Mouse (Mus musculus) NIH3T3 (cell line): Measurements from ENCODE around the gene Pam.

Experiments used
- DNase-seq: peaks from one replicate; pipeline ENCODE4 v3.0.0-alpha.2; 2012; ENCODE audit warnings: low read depth

Pam gene

GRCm38 (mm10) chr1:97828087-97828486, 267.4 kb downstream of the Pam start:
- DNase-seq: no peak

DNA sequence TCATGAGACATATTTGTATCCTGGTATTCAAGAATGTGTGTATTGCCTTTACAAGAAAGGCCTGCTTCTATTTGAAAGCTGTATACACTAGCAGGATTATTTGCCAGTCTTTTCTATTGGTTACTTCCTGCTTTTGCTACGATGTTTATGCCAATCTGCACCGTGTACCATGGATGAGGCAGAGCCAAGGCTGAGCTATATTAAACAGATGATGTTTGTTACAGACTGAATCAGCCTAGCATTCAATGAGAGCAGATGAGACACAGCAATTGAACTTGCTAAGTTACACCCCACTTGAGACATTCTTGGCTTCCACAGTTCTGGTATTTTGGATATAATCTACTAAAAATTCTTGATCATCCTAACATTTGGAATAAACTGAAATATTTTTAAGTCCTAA, 267.9 kb downstream of the Pam start:
- no peak for DNase-seq

DNA sequence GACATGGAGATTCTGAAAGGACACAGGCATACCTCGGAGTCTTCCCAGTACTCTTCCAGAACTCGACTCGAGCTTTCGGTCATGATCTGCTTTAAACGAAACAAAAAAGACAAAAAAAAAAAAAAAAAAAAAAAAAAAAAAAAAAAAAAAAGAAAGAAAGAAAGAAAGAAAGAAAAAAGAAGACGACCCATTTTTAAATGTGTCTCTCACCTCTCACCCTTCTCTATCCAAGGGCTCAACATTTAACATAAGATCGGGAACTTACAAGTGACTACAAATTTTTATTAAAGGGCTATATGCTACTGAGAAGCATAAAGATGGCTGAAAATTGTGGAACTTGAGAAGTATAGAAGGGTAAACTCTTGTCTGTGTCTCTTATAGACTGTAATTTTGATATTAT, 272.5 kb downstream of the Pam start:
- no peak for DNase-seq

- no peak for DNase-seq
Measured at GRCm38 (mm10) chr1:97822203-97822602, 273.2 kb downstream of the Pam start.

DNA sequence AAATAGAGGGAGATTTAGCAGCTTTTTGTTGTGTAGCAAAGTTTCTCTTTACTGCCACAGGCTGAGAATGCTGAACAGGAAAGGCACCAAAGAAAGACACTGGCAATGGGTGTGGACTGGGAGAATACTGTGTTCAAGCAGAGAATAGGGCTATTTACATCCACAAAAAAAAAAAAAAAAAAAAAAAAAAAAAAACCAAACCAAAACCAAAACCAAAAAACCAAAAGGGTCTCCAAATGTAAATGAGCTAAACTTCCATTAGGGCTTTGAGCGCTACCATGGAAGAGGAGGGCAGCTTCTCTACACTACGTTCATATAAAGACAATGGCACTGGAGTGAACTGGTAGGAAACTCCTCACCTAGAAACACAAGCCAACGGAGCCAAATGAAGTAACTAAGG, 274.2 kb downstream of the Pam start:
- DNase-seq: no peak

DNA sequence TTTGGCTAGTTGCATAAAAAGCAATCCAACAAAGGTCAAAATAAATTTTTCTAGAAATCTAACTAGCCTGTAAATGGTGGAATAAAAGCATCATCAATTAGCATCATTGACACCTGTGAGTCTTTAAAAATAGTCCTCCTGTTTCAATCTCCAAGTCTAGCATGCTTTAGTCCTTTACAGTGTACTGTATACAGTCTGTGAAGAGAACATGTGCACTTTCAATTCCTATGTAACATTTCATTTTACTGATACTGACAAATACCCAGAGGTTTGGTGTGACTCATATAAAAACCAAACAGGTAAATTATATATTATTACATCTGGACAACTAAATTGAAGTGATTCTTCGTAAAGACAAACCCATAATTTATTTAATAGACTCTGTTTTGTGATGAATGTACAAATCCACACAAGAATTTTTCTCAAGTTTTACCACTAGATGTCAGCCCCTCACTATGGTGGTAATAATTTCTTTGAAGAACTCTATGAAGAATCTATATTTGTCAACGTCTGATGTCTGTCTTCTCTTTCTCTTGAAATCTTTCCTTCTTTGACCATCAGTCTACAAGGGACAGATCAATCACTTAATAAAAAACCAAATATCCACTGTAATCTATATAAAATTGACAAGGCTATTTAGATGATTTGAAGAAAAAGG, 286.1 kb downstream of the Pam start:
- peak; percentile 77 for DNase-seq

GRCm38 (mm10) chr1:97804520-97804919, 290.9 kb downstream of the Pam start:
- no peak for DNase-seq

DNA sequence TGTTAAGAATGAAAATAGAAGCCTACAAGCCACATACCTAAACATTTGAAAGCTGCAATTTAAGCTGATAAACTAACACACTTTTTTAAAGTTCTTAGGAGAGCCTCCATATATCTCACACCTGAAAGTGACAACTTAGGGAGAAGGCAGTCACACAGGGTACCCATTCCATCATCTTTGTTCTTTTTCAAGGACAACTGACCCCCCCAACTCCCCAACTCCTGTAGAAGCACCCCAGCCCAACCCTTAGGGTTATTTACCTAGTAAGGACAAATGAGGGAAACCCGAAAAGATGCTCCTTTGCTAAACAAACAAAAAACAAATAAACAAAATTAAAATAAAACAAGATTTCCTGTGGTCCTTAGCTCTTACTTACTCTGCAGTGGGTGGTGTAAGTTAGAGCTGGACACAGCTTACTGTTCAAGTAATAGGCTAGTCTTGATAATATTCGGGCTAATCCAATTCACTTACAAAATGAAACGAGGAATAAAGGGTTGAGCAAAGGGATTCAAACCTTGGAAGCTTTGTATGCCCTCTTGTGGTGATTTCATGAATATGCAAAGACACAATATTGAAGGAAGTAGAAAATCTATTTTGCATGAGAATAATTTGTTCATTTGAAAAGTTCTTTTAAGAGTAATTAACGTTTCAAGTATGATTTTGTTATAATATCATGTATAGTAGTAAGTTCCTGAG, 293.1 kb downstream of the Pam start:
- DNase-seq: peak; percentile 72

GRCm38 (mm10) chr1:97795936-97796335, 299.5 kb downstream of the Pam start:
- no peak for DNase-seq

GRCm38 (mm10) chr1:97794110-97794509, 301.3 kb downstream of the Pam start:
- DNase-seq: no peak

GRCm38 (mm10) chr1:97788490-97788889, 307.0 kb downstream of the Pam start:
- no peak for DNase-seq

DNA sequence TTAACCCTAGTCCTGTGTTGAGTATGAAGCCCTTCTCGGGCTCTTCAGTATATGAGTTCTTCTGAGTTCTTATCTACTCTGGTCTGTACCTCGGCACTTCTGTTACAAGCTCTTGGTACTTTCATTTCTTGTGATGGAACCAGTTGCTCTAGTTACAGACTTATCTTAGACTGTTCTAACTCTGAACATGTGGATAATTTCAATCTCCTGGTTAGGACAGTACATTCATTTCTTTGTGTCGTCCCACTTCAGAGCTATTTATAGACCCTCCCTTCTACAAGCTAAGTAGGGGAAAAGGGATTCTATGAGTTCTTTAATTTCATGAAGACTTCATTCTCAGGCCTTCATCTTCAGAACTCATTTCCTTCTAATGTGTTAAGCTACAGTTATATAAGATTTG, 307.8 kb downstream of the Pam start:
- DNase-seq: no peak

DNA sequence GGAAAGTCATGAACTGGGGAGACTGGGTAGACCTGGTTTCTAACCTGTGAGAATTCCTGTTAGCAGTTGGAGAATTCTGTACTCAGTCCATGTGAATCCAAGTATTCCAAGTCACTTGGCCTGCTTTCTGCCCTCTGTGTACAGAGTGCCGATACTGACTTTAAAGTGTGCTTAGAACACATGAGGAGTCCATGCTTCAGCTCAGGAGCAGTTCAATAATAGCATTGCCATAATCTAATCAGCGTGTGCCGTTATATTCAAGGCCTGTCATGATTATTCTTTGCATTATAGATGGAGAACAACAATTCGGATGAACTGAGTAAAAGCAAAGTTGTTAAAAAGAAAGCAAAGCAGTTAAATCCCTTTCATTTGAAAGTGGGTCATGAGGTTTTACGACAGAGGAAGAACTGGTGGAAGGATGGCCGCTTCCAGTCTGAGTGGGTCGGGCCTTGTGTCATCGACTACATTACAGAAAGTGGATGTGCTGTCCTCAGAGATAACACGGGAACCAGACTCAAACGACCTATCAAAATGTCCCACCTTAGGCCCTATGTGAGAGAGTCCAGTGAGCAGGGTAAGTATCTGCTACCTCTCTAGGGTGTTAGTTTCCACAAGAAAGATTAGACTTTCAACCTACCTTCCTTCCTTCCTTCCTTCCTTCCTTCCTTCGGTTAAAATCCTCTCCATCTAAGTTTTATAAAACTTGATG, 309.6 kb downstream of the Pam start:
- no peak for DNase-seq

DNA sequence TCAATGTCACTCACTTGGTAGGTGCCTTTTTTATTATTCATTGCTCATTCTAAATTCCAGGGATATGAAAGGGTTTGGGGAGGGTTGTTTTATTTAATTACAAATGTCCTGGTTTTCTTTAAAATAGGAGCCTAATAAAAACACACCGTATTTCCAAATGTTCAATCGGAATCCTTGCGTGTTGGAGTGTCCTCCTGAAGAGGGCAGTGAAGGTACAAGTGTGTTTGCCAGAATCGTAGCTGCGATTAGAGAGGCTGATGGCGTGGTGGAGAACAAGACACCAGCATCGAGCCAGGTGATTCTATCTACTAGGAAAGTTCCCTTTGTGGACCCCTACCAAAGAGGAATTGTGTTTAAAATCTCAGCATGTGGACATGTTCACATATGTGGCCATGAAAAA, 310.5 kb downstream of the Pam start:
- DNase-seq: no peak

DNA sequence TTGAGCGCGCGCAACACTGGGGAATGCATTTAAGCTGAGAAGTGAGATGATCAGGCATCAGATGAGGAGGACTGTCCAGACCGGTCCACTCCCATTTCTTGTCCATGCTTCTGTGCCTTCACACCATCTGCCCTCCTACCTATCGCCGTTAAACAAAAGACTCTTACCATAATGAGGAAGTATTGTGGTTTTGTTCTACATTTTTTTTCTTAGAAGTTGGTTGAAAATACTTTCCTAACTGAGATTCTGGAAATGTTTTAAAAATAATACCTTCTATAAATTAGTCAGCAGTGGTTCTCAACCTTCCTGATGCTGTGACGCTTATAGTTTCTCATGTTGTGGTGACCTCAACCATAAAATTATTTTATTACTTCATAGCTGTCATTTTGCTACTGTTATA, 313.8 kb downstream of the Pam start:
- no peak for DNase-seq

DNA sequence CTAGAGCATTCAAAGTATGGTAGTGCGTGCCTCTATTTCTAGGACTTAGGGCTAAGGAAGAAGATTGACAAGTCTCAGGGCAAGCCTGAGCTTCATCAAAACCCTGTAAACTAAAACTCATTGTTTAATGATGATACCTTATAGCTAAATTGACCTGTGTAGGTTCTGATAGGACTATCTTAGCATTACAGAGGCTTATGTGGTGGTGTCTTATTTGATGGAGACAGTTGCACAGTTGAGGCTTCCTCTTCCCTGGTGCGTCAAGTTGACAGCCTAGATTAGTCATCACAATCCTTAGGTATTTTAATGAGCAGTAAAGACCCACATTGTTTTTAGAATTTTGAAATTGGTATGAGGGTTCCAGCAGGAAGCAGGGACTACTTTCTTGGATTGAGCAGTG, 321.5 kb downstream of the Pam start:
- no peak for DNase-seq

DNA sequence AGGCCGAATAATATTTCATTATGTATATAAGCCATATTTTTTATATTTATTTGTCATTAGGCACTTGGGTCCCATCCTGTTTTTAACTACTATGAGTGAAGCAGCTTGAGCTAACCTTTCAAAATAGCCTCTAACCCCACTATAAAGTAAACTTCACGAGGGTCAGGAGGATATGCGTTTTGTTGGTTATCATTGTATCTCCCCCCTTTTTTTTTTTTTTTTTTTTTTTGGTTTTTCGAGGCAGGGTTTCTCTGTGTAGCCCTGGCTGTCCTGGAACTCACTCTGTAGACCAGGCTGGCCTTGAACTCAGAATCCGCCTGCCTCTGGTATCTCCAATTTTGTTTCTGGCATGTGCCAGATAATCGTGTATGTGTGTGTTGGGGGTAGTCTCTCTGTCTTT, 322.1 kb downstream of the Pam start:
- DNase-seq: no peak

- no peak for DNase-seq
Measured at GRCm38 (mm10) chr1:97771727-97772126, 323.7 kb downstream of the Pam start.

GRCm38 (mm10) chr1:97771118-97771517, 324.3 kb downstream of the Pam start:
- DNase-seq: peak; percentile 67

DNA sequence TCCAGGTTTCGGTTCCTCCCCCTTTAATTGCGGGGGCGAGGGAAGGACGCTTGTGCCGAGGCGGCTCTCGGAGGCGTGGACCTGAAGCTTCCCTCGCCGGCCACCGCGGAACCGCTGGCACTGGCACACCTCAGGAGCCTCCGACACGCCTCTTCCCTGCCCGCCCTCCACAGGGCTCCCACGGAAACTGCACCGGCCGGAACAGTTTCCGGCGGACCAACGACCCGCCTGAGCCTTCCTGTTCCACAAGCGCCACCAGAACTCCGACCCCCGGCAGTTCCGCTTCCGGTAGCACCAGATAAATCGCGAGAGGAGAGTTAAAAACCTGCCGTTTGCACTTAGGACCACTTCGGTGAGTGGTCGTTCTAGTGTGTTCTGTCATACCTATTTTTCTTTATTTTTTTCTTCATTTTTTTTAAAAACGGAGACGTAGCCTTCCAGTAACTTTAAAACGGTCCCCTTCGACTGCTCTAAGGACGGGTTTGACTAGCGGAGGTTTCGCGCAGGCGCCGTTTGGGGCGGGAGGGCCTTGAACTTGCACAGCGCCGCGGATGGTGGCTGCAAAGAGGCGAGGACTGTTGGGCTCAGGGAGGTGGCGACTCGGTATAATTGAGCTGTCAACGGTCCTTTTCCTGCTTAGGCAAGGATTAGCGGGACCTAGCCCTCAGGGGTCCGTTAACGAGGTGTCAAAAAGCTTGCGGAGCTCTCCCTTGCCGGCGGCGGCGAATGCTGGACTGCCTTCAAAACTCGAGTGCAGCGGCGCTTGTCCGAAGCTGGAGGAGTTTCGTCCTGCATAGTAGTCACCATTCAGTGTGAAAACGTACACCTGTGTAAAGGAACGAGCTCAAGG, 325.3 kb downstream of the Pam start, which contains the start of the genes Gin1 and Ppip5k2:
TSS of gene Gin1 (plus strand) at position 269 of the 850 bp plus-strand sequence.
TSS of gene Ppip5k2 (minus strand) at position 508 of the 850 bp plus-strand sequence.
- peak; percentile 98 for DNase-seq

DNA sequence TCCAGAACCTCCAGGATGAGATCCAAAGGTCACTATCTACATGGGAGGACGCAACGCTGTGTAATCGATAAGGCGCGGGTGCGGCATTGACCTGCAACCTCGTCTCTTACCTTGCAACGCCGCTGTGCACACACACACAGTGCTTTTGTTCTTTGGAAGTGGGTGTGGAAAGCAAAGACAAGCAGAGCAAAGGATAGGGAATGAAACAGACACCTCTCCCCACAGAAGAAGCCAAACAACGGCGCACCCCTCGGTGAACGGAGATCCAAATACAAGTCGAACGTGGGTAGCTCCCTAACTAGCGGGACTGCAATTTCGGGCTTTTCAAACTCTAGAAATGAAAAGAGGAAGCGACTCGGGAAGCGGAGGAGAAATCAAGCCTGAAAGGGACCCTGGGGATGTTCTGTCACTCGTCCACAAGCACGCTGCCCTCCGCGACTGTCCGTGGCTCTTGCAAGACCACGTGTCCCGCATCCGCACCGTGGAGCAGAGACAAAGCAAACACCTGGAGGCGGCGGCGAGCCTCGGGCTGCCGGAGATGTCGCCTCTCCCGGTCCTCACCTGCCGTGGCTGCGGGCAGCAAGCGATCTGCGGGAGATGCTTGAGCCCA, 326.0 kb downstream of the Pam start:
- no peak for DNase-seq

DNA sequence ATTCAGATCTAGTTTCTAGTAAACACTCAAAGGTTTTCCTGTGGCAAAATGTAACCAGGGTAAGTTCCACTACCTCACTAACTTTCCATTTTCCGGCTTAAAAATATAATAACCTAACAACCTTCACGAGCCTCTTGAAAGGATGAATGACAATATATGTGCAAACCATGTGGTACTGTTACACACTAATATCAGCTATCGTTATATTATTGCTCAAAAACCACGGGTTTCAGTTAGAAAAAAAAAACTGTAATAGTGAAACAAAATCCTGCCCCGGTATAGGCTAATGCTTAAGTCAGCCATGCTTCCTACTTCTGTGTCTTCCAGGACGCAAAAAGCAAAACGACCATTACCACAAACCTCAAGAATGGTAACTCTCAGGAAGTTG, 326.5 kb downstream of the Pam start:
- no peak for DNase-seq
